Comparison of ENCODE assay signal across 14 mouse cellular contexts in genomic region chr15:27574992-27575781, GRCm38 (mm10). TPM values are rescaled to one million over a fixed set of nuclear protein-coding genes. Genes with fewer than 3 reads are reported as not detected.
DNase-seq lines count a peak whose midpoint lies in the region; ATAC-seq and TF ChIP-seq lines count a peak whose summit lies in the region.
"Had no signal": no experiment of that assay in that cellular context is flagged by ENCODE, and none has a peak within 500 bp of the region (broad histone marks: within the 10 kb centered on the region; RNA-seq: fewer than 3 reads in every experiment).

No protein-coding gene starts in this region.

- DNase-seq in frontal cortex, postnatal 14 days (ENCODE audit: low spot score in 2 of 2): no peak
- peak; percentile 43 for DNase-seq in left cerebral cortex, postnatal 4 days
- DNase-seq in left cerebral cortex, adult 11 months (ENCODE audit: low spot score): no peak
- DNase-seq in heart, postnatal 0 days (ENCODE audit: low spot score): no peak
- no peak for DNase-seq in urinary bladder, postnatal 36 days (ENCODE audit: low spot score in 2 of 2)
- no peak for DNase-seq in yolk sac, embryonic 10.5 days (ENCODE audit: low spot score)
- DNase-seq: adrenal gland, adult 2 months; layer of hippocampus, postnatal 36 days; liver had no signal

- H3K4me1 ChIP-seq in forebrain, embryonic 16.5 days (replicated peaks; ENCODE audit: control insufficient read depth, insufficient read depth, low read length): 0 out of 2 replicates have a peak, but pooled peaks cover 6% of the 10 kb centered on the region
- H3K4me1 ChIP-seq in heart, postnatal 0 days (ENCODE audit: control insufficient read depth, insufficient read depth): peaks cover 16% of the 10 kb centered on the region
- H3K4me1 ChIP-seq: embryonic facial prominence, embryonic 12.5 days; kidney, embryonic 15.5 days had no signal

- WGBS in forebrain, embryonic 16.5 days: 62% methylated on average over 8 of the region's 8 CpGs
- 58% methylated on average over 8 of the region's 8 CpGs for WGBS in heart, postnatal 0 days

- no peak for TF ChIP-seq CTCF in heart, postnatal 0 days (IDR thresholded peaks at IDR 0.05; ENCODE audit: low read depth)

- peaks cover 10% of the 10 kb centered on the region for H3K36me3 ChIP-seq in forebrain, embryonic 16.5 days (ENCODE audit: control insufficient read depth, insufficient read depth)
- H3K36me3 ChIP-seq in heart, postnatal 0 days (replicated peaks; ENCODE audit: control insufficient read depth, insufficient read depth, low read length): peaks cover 20% of the 10 kb centered on the region
- H3K36me3 ChIP-seq: embryonic facial prominence, embryonic 12.5 days had no signal

- no peak overlapping the region for H3K4me2 ChIP-seq in forebrain, embryonic 16.5 days (ENCODE audit: low read length)
- no peak overlapping the region for H3K4me2 ChIP-seq in heart, postnatal 0 days (ENCODE audit: low read depth, low read length)
- H3K4me2 ChIP-seq: embryonic facial prominence, embryonic 12.5 days; kidney, embryonic 15.5 days had no signal

- ATAC-seq in frontal cortex, adult (ENCODE audit: low TSS enrichment): peak; percentile 22; the same call in 1 of the 2 replicates
- peak; percentile 43 for ATAC-seq in forebrain, embryonic 16.5 days
- no peak for ATAC-seq in heart, postnatal 0 days (ENCODE audit: insufficient read depth, low read depth)

- intact Hi-C loops in left cerebral cortex, postnatal 4 days (cut with DNase I): loop anchor here (10.0 kb wide), 1 partner anchor 90 kb away; no protein-coding TSS in a partner anchor

- no peak for TF ChIP-seq EP300 in heart, postnatal 0 days (IDR thresholded peaks at IDR 0.05; ENCODE audit: low read depth)

- H3K9ac ChIP-seq in forebrain, embryonic 16.5 days (replicated peaks; ENCODE audit: low read depth, low read length): no peak overlapping the region
- H3K9ac ChIP-seq in heart, postnatal 0 days (replicated peaks; ENCODE audit: low read depth, low read length): no peak overlapping the region
- H3K9ac ChIP-seq: embryonic facial prominence, embryonic 12.5 days; kidney, embryonic 15.5 days had no signal

- no peaks in the 10 kb centered on the region for H3K27me3 ChIP-seq in forebrain, embryonic 16.5 days (replicated peaks; ENCODE audit: control insufficient read depth, insufficient read depth, low read length)
- H3K27me3 ChIP-seq in heart, postnatal 0 days (ENCODE audit: control insufficient read depth, insufficient read depth, low read length): no peaks in the 10 kb centered on the region
- H3K27me3 ChIP-seq: embryonic facial prominence, embryonic 12.5 days; kidney, embryonic 15.5 days; Patski had no signal

- no peaks in the 10 kb centered on the region for H3K9me3 ChIP-seq in forebrain, embryonic 16.5 days (ENCODE audit: control insufficient read depth, low read length)
- H3K9me3 ChIP-seq in heart, postnatal 0 days (replicated peaks; ENCODE audit: control insufficient read depth, low read length): no peaks in the 10 kb centered on the region
- H3K9me3 ChIP-seq: embryonic facial prominence, embryonic 12.5 days; kidney, embryonic 15.5 days had no signal

- no peak overlapping the region for H3K27ac ChIP-seq in forebrain, embryonic 16.5 days (ENCODE audit: low read length)
- peak overlapping the region; percentile 68 for H3K27ac ChIP-seq in heart, postnatal 0 days (ENCODE audit: low read depth)
- H3K27ac ChIP-seq: embryonic facial prominence, embryonic 12.5 days; kidney, embryonic 15.5 days had no signal

- no peak overlapping the region for H3K4me3 ChIP-seq in forebrain, embryonic 16.5 days (replicated peaks; ENCODE audit: low read length)
- no peak overlapping the region for H3K4me3 ChIP-seq in heart, postnatal 0 days (ENCODE audit: low read depth, low read length)
- H3K4me3 ChIP-seq: embryonic facial prominence, embryonic 12.5 days; kidney, embryonic 15.5 days had no signal

RNA-seq across cellular contexts. Expression of gene Otulin, which starts 55.3 kb away (rescaled TPM):
- total RNA-seq in left cerebral cortex, postnatal 4 days (2021): 10 to 100 TPM; 25.4 to 27.0 TPM
- 27.9 and 28.0 TPM in 2 replicates for polyA plus RNA-seq in forebrain, embryonic 16.5 days (2015; fragmentation: Nextera tagmentation; extraction: Ambion mirVana)
- 32.3 and 36.1 TPM in 2 replicates for total RNA-seq in heart, postnatal 0 days (2014; rRNA removed; ENCODE audit: low replicate concordance)
- 24.3 and 26.3 TPM in 2 replicates for polyA plus RNA-seq in heart, postnatal 0 days (2015; fragmentation: Nextera tagmentation; extraction: Ambion mirVana)
